Mouse (Mus musculus) forebrain, postnatal 0 days (tissue): ENCODE data around the gene Nomo1. TPM values are rescaled to one million over a fixed set of nuclear protein-coding genes. Genes with fewer than 3 reads are reported as not detected.

Experiments used
- ATAC-seq: fragments of 200-750 bp; cut with Nextera tagmentation; 2 replicates; pipeline ENCODE4 v1.8.0; 2017; ENCODE audit warnings: mild to moderate bottlenecking, moderate library complexity
- DNase-seq: peaks from one replicate; pipeline ENCODE4 v3.0.0-alpha.2; 2015
- H3K27ac ChIP-seq: fragments of 300-500 bp; sonication (generic); 2 replicates; pipeline ENCODE4 v1.5.1; 2014; ENCODE audit warnings: low read depth, mild to moderate bottlenecking, antibody characterized with exemption, low read length, moderate library complexity, mixed read lengths
- H3K27me3 ChIP-seq: fragments of 300-500 bp; sonication (generic); 2 replicates; pipeline ENCODE4 v1.6.1; 2014; ENCODE audit warnings: mild to moderate bottlenecking, low read length, mixed read lengths; ENCODE audit not compliant: insufficient read depth
- H3K36me3 ChIP-seq: fragments of 300-500 bp; sonication (generic); 2 replicates; pipeline ENCODE4 v1.6.1; 2014; ENCODE audit warnings: mild to moderate bottlenecking, moderate library complexity; ENCODE audit not compliant: insufficient read depth
- H3K4me1 ChIP-seq: fragments of 300-500 bp; sonication (generic); 2 replicates; pipeline ENCODE4 v1.6.1; 2014; ENCODE audit warnings: antibody characterized with exemption; ENCODE audit not compliant: insufficient read depth
- H3K4me2 ChIP-seq: fragments of 300-500 bp; sonication (generic); 2 replicates; pipeline ENCODE4 v1.6.1; 2014; ENCODE audit warnings: low read depth, mild to moderate bottlenecking, moderate library complexity
- H3K4me3 ChIP-seq: fragments of 300-500 bp; sonication (generic); 2 replicates; pipeline ENCODE4 v1.5.1; 2014; ENCODE audit warnings: low read depth, low read length, mixed read lengths
- H3K9ac ChIP-seq: fragments of 300-500 bp; sonication (generic); 2 replicates; pipeline ENCODE4 v1.6.1; 2014; ENCODE audit warnings: mild to moderate bottlenecking
- H3K9me3 ChIP-seq: fragments of 300-500 bp; sonication (generic); 2 replicates; pipeline ENCODE4 v1.6.1; 2016; ENCODE audit warnings: low read length
- CTCF ChIP-seq: sonication (generic); IDR thresholded peaks from 2 replicates; pipeline ENCODE4 v1.5.1; 2016; ENCODE audit warnings: antibody characterized with exemption, control low read depth, low read depth
- WGBS: fragments of 180-500 bp; shearing (Covaris S2); extraction: QIAGEN DNeasy Blood & Tissue Kit; methylation state at CpG from one replicate; pipeline ENCODE4 v1.1.7; 2014; 5-methylcytosine and 5-hydroxymethylcytosine counted together
- polyA plus RNA-seq: library from polyadenylated mRNA; unstranded; fragments of >200 nt; fragmentation: Nextera tagmentation; extraction: Ambion mirVana; gene quantifications from 2 replicates; pipeline ENCODE4 v1.2.1, GENCODE M21; 2015
- total RNA-seq: library from RNA; depleted of rRNA; stranded (reverse); fragments of >200 nt; gene quantifications from 2 replicates; pipeline ENCODE4 v1.2.3, GENCODE M21; 2014; rRNA removed

Gene Nomo1
- 40.5 and 41.1 TPM in 2 replicates for total RNA-seq
- polyA plus RNA-seq, result 27.3 and 32.9 TPM in 2 replicates

- peak; percentile 98 for DNase-seq
- TF ChIP-seq CTCF, result peak; percentile 84
- Histone ChIP-seq H3K9ac (peak within 1 kb of the TSS; percentile 71), H3K27ac (0 out of 2 replicates have a peak within 1 kb of the TSS, but pooled peaks have one; percentile 45), H3K9me3 (no peaks in the 10 kb centered on the region), H3K4me1 (peaks cover 14% of the 10 kb centered on the region), H3K27me3 (no peaks in the 10 kb centered on the region), H3K36me3 (peaks cover 6% of the 10 kb centered on the region; the same call in 1 of the 2 replicates), H3K4me2 (peak within 1 kb of the TSS; percentile 84), H3K4me3 (peak within 1 kb of the TSS; percentile 68)
- 5% methylated on average over 43 of the region's 44 CpGs for whole genome bisulfite sequencing
- peak; percentile 98 for ATAC-seq
Measured at GRCm38 (mm10) chr7:46033109-46033869, at the start of gene Nomo1. Gene Nomo1 (plus strand): TSS chr7:46033698.

GRCm38 (mm10) chr7:45986893-45987292 is 46.6 kb upstream of the Nomo1 start:
- Histone ChIP-seq H3K36me3 (no peaks in the 10 kb centered on the region), H3K27ac (no peak overlapping the region), H3K9ac (no peak overlapping the region), H3K4me3 (no peak overlapping the region), H3K4me1 (no peaks in the 10 kb centered on the region), H3K9me3 (no peaks in the 10 kb centered on the region), H3K4me2 (no peak overlapping the region), H3K27me3 (no peaks in the 10 kb centered on the region)
- peak; percentile 18; the same call in 1 of the 2 replicates for ATAC-seq
- no peak for TF ChIP-seq CTCF
- WGBS, result 70% methylated on average over 6 of the region's 6 CpGs
- DNase-seq, result no peak

- WGBS, result 95% methylated on average over 1 of the region's 1 CpGs
- Histone ChIP-seq H3K4me2 (no peak overlapping the region), H3K4me1 (no peaks in the 10 kb centered on the region), H3K9me3 (no peaks in the 10 kb centered on the region), H3K27ac (no peak overlapping the region), H3K36me3 (no peaks in the 10 kb centered on the region), H3K4me3 (no peak overlapping the region), H3K27me3 (no peaks in the 10 kb centered on the region), H3K9ac (no peak overlapping the region)
- DNase-seq (no peak), ATAC-seq (no peak)
- no peak for TF ChIP-seq CTCF
Measured at GRCm38 (mm10) chr7:45988344-45988743, 45.2 kb upstream of the Nomo1 start.

- Histone ChIP-seq H3K4me3 (no peak overlapping the region), H3K4me2 (no peak overlapping the region), H3K27me3 (no peaks in the 10 kb centered on the region), H3K9ac (no peak overlapping the region), H3K36me3 (no peaks in the 10 kb centered on the region), H3K4me1 (no peaks in the 10 kb centered on the region), H3K9me3 (no peaks in the 10 kb centered on the region), H3K27ac (no peak overlapping the region)
- TF ChIP-seq CTCF, result no peak
- DNase-seq (no peak), ATAC-seq (no peak)
- 87% methylated on average over 8 of the region's 8 CpGs for WGBS
Measured at GRCm38 (mm10) chr7:45992470-45992869, 41.0 kb upstream of the Nomo1 start.

- Histone ChIP-seq H3K4me3 (no peak overlapping the region), H3K9ac (no peak overlapping the region), H3K4me2 (no peak overlapping the region), H3K27me3 (no peaks in the 10 kb centered on the region), H3K27ac (no peak overlapping the region), H3K9me3 (no peaks in the 10 kb centered on the region), H3K36me3 (no peaks in the 10 kb centered on the region), H3K4me1 (no peaks in the 10 kb centered on the region)
- no peak for DNase-seq
- 94% methylated on average over 4 of the region's 4 CpGs for WGBS
- ATAC-seq, result no peak
- TF ChIP-seq CTCF, result no peak
Measured at GRCm38 (mm10) chr7:46000577-46000976, 32.9 kb upstream of the Nomo1 start.

GRCm38 (mm10) chr7:46002748-46003147 is 30.8 kb upstream of the Nomo1 start:
- Histone ChIP-seq H3K4me1 (no peaks in the 10 kb centered on the region), H3K9ac (no peak overlapping the region), H3K4me3 (no peak overlapping the region), H3K36me3 (no peaks in the 10 kb centered on the region), H3K27ac (no peak overlapping the region), H3K27me3 (no peaks in the 10 kb centered on the region), H3K9me3 (no peaks in the 10 kb centered on the region), H3K4me2 (no peak overlapping the region)
- ATAC-seq, result no peak
- 0 out of 2 replicates have a peak, but pooled peaks have one; percentile 8 for TF ChIP-seq CTCF
- DNase-seq, result no peak
- 55% methylated on average over 4 of the region's 4 CpGs for WGBS

- peak; percentile 85 for ATAC-seq
- Histone ChIP-seq H3K9ac (no peak overlapping the region), H3K4me1 (no peaks in the 10 kb centered on the region), H3K4me2 (no peak overlapping the region), H3K9me3 (no peaks in the 10 kb centered on the region), H3K4me3 (no peak overlapping the region), H3K36me3 (no peaks in the 10 kb centered on the region), H3K27me3 (no peaks in the 10 kb centered on the region), H3K27ac (no peak overlapping the region)
- peak; percentile 90 for TF ChIP-seq CTCF
- peak; percentile 84 for DNase-seq
- WGBS, result 14% methylated on average over 5 of the region's 5 CpGs
Measured at GRCm38 (mm10) chr7:46009578-46009977, 23.9 kb upstream of the Nomo1 start.
